Mouse (Mus musculus): ENCODE measurements around the gene Pdzd8. TPM values are rescaled to one million over a fixed set of nuclear protein-coding genes. Genes with fewer than 3 reads are reported as not detected.
A peak's percentile ranks its signal among the peaks of the same experiment; 100 is the strongest.

Pdzd8 gene
- polyA plus RNA-seq, 1 experiment from 2014 or later, result 38.5 TPM

DNA sequence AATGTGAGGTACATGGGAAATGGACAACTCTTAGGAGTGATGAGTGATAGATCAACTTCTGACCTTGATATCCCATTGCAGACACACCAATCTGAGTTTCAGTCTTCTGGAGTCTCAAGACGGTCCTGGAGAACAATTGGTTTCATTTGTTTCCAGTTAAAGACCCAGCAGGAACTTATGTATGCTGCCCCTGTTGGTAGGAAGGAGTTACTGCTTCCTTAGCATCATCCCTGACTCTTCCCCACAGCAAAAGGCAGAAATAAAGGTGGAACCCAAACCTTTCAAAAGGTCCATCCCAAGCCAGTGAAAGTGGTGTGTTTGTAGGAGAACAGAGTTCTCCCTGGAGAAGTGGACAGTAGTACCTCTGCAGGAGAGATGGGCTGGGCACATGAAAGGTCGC is 30.9 kb upstream of the Pdzd8 start:
- ChIA-PET CTCF (interaction anchor here (1.3 to 2.7 kb wide), 3 partner anchors 16 to 966 kb away, joined by 3 to 6 read pairs (median 4); no protein-coding TSS in a partner anchor), POLR2A (no interaction called here)
- peak; percentile 54 for TF ChIP-seq CTCF (IDR thresholded peaks at IDR 0.05)
- in situ Hi-C loops (cut with MboI; ENCODE audit: low pct_unique_long_range_greater_than_20kb), result no loop called here
- DNase-seq (ENCODE audit: low read depth, low spot score) (no peak), ATAC-seq (no peak)
- peaks cover 33% of the 10 kb centered on the region for H3K27me3 ChIP-seq

DNA sequence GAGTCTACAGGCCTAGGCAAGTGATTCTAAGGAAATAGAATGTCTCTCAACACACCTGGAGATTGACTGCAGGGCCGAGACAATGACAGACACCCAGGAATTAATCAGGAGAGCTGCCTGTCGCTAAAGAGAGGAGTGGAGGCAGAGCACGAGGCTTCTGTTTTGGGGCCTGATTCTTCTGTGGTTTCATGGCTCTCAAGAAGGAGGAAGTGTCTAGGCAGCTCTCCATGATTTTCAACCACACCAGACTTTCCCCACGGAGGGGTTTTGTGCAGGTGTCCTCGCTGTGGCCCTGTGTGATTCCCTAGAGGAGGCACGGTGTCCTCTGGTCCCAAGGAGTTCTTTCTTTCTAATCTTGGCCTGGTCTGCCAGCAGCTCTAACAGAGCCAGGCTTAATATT is 29.4 kb upstream of the Pdzd8 start:
- H3K27me3 ChIP-seq, result peaks cover 22% of the 10 kb centered on the region
- no peak for ATAC-seq
- in situ Hi-C loops (cut with MboI; ENCODE audit: low pct_unique_long_range_greater_than_20kb), result no loop called here
- DNase-seq (ENCODE audit: low read depth, low spot score), result no peak
- POLR2A ChIA-PET, result no interaction called here
- CTCF ChIA-PET, result no interaction called here
- TF ChIP-seq CTCF (IDR thresholded peaks at IDR 0.05), result no peak

DNA sequence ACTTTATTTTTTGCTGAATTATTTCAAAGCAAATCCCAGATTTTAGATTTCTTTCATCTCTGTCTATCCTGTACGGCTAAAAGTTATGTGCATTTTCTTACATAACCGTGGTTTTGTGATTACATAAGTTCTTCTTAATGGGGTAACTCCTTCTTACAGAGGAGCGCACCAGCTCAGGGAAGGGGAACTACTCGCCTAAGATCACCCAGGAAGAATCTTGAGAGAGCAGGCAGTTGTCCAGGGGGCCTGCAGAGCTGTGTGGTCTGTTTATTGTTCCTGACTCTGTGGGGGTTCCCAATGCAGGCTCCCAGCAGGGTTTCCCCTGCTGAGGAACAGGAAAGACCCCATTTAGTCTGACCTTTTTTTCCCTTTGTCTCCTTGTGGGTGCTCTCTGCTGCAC is 27.3 kb upstream of the Pdzd8 start:
- ChIA-PET POLR2A (no interaction called here), CTCF (interaction anchor here (1.3 kb wide), 1 partner anchor 11 kb away, joined by 3 read pairs; no protein-coding TSS in a partner anchor)
- in situ Hi-C loops (cut with MboI; ENCODE audit: low pct_unique_long_range_greater_than_20kb), result no loop called here
- no peak for TF ChIP-seq CTCF (IDR thresholded peaks at IDR 0.05)
- H3K27me3 ChIP-seq, result peaks cover 19% of the 10 kb centered on the region
- ATAC-seq (no peak), DNase-seq (ENCODE audit: low read depth, low spot score) (no peak)

DNA sequence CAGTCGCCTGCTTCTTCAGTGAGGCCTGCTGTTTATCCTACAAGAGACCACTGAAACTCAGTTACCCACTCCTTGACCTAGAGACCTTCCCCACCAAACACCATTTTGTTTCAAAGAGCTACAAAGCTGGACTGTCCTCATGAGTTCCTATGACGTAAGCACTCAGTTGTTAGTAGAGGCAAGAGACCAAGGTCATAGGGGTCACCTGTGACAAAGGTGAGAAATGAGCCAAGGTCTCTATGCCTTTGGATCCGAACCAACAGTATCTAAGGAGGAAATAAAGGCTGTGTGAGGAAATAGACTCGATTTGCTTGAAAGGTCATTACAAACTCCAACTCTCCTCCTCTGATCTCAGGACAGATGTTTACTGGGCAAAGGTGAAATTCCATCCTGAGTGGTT is 25.4 kb upstream of the Pdzd8 start:
- ChIA-PET POLR2A (no interaction called here), CTCF (interaction anchor here (2.1 kb wide), 1 partner anchor 10 kb away, joined by 5 read pairs; no protein-coding TSS in a partner anchor)
- ATAC-seq (no peak), DNase-seq (ENCODE audit: low read depth, low spot score) (no peak)
- no peak for TF ChIP-seq CTCF (IDR thresholded peaks at IDR 0.05)
- peaks cover 34% of the 10 kb centered on the region for H3K27me3 ChIP-seq
- in situ Hi-C loops (cut with MboI; ENCODE audit: low pct_unique_long_range_greater_than_20kb), result no loop called here

DNA sequence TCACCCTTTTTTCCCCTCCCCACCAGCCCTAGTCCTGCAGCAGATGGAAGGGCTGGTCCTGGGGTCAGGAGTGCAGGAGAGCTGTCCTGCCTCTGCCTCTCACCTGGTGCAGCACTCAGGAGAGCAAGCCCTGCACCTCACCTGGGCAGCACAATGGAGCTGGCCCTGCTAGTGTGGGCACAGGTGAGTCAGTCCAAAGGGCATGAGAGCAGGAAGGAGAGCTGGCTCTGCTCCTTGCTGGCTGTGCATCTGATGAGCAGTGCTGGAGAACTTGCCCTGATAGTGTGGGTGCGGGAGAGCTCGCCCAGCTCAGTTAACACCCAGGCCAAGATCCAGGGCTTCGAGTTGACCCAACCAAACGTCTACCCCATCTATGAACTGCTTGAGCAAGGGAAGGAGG is 22.3 kb upstream of the Pdzd8 start:
- TF ChIP-seq CTCF (IDR thresholded peaks at IDR 0.05), result no peak
- DNase-seq (ENCODE audit: low read depth, low spot score) (no peak), ATAC-seq (peak; percentile 12)
- CTCF ChIA-PET, result no interaction called here
- in situ Hi-C loops (cut with MboI; ENCODE audit: low pct_unique_long_range_greater_than_20kb), result no loop called here
- POLR2A ChIA-PET, result interaction anchor here (0.9 kb wide), 1 partner anchor 9 kb away, joined by 3 read pairs; no protein-coding TSS in a partner anchor
- H3K27me3 ChIP-seq, result peaks cover 35% of the 10 kb centered on the region

DNA sequence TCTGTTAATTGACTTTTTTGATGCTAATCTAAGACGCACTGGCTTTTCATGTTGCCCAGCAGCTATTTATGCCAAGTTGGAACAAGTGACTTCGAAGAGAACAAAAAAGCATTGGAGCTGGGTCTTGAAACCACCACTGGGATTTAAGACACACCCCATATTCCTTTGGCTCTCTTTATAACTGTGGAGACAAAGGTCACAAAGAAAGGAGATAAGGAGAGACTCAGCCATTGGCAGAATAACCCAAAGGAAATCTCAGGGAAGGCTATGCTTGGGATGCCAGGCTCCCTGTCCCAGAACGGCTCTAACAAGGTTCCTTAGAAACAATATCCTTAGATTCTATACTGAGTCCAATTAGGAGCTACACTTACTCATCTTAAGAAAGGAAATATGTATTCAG is 21.1 kb upstream of the Pdzd8 start:
- ATAC-seq, result no peak
- in situ Hi-C loops (cut with MboI; ENCODE audit: low pct_unique_long_range_greater_than_20kb), result no loop called here

DNA sequence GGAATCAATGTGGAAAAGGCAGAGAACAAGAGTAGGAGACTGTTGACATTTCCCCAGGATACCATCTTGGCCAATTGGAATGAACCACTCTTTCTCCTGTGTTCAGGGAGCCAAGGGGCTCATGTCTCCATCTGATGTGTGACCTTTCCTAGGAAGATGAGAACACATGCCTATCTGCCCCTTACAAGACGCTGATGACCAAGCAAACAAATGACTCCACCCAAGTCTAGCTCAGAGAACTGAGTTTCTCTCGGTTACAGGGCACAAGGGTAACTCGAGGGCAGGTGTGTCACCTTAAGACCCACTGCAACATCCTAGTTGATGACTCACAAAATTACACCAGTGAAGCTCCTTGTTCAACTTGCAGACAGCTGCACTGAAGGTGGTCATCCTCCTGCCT is 18.1 kb upstream of the Pdzd8 start:
- CTCF ChIA-PET, result interaction anchor here (0.9 to 1.9 kb wide), 2 partner anchors 11 to 12 kb away, joined by 3 read pairs; no protein-coding TSS in a partner anchor
- DNase-seq (ENCODE audit: low read depth, low spot score), result no peak
- POLR2A ChIA-PET, result no interaction called here
- TF ChIP-seq CTCF (IDR thresholded peaks at IDR 0.05), result no peak
- H3K27me3 ChIP-seq, result peaks cover 57% of the 10 kb centered on the region
- no peak for ATAC-seq
- in situ Hi-C loops (cut with MboI; ENCODE audit: low pct_unique_long_range_greater_than_20kb), result no loop called here

More for the DNA sequence above, 21.1 kb upstream of the Pdzd8 start:
- CTCF ChIA-PET, result no interaction called here
- no peak for DNase-seq (ENCODE audit: low read depth, low spot score)
- peaks cover 35% of the 10 kb centered on the region for H3K27me3 ChIP-seq
- POLR2A ChIA-PET, result no interaction called here
- no peak for TF ChIP-seq CTCF (IDR thresholded peaks at IDR 0.05)

DNA sequence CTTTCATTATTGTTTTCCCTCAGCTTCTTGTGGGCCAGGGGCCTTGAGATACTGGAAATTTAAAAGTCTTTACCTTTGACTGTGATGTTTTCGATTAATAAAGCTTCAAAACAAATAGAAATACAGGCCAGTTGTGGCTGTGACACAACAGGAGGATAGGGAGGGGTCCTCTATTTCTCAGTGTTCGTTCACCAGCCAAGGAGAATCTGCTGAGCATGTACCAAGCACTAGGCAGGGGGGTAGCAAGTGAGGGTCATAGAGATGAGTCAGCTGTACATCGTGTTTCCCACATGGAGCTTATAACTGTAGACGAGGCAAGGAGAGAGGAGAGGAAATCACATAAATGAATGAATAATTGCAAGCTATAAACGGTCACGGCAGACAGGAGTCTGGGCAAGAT is 17.1 kb upstream of the Pdzd8 start:
- TF ChIP-seq CTCF (IDR thresholded peaks at IDR 0.05), result no peak
- peaks cover 67% of the 10 kb centered on the region for H3K27me3 ChIP-seq
- ChIA-PET CTCF (interaction anchor here (0.9 to 1.9 kb wide), 2 partner anchors 10 kb away, joined by 3 read pairs; no protein-coding TSS in a partner anchor), POLR2A (no interaction called here)
- no peak for DNase-seq (ENCODE audit: low read depth, low spot score)
- ATAC-seq, result no peak
- in situ Hi-C loops (cut with MboI; ENCODE audit: low pct_unique_long_range_greater_than_20kb), result no loop called here

DNA sequence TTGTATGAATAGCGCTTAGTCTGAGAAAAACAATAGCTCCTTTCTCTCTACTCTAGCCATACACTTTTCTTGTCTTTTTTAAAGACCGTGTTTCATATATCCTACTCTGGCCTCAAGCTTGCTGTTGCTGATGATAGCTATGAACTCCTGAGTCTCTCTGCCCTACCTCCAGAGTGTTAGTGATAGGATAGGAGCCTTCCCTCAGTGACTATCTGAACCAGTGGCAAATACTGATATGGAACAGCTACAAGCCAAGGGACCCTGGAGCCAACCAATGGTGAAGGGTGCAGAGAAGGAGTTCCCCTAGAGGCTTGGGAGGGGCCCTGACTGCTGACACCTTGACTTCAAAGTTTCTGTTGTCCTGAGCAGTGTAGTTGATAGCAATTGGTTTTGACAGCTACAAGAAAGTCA is 14.9 kb upstream of the Pdzd8 start:
- ATAC-seq, result no peak

DNA sequence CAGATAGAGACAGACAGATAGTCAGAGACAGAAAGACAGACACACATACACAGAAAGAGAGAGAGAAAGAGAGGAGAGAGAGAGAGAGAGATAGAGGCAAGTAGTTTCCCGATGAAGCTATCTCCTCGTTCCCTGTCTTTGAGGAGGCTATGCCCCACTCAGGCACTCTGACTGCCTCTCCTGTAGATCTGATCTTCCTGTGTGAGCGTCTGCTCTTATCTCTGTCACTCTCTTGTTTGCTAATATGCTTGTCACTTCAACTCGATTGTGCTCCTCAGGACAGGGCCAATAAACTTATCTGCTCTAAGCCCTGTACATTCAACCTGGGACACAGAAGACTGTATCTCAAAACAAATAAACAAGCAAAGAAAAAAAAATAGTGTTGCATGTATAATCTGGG is 13.6 kb upstream of the Pdzd8 start:
- no peak for DNase-seq (ENCODE audit: low read depth, low spot score)
- TF ChIP-seq CTCF (IDR thresholded peaks at IDR 0.05), result no peak
- POLR2A ChIA-PET, result no interaction called here
- ATAC-seq, result no peak
- peaks cover 59% of the 10 kb centered on the region for H3K27me3 ChIP-seq
- in situ Hi-C loops (cut with MboI; ENCODE audit: low pct_unique_long_range_greater_than_20kb), result no loop called here
- CTCF ChIA-PET, result no interaction called here

More for the DNA sequence above, 14.9 kb upstream of the Pdzd8 start:
- POLR2A ChIA-PET, result no interaction called here
- H3K27me3 ChIP-seq, result peaks cover 60% of the 10 kb centered on the region
- no peak for DNase-seq (ENCODE audit: low read depth, low spot score)
- TF ChIP-seq CTCF (IDR thresholded peaks at IDR 0.05), result no peak
- CTCF ChIA-PET, result interaction anchor here (0.9 to 1.7 kb wide), 5 partner anchors 9 to 68 kb away, joined by 3 to 5 read pairs (median 3); no protein-coding TSS in a partner anchor
- in situ Hi-C loops (cut with MboI; ENCODE audit: low pct_unique_long_range_greater_than_20kb), result no loop called here

DNA sequence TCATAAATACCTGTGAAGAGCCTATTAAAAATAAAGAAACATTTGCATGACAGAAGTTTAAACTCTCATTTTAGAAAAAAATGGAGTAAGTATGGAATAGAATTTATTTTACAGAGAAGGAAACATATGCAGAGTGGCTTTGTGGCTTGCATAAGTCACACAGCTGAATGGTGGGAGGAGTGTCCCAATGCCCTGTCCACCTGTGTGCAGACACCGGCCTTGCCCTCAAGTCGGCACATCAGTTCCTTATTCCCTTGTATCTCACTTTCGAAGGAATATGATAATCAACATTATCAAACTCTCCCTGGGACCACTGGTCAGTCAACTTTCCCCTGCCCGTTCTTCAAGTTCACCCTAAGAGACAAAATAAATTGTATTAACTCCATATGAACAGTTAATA is 12.3 kb upstream of the Pdzd8 start:
- CTCF ChIA-PET, result interaction anchor here (1.6 kb wide), 1 partner anchor 119 kb away, joined by 4 read pairs; no protein-coding TSS in a partner anchor
- no peak for TF ChIP-seq CTCF (IDR thresholded peaks at IDR 0.05)
- DNase-seq (ENCODE audit: low read depth, low spot score) (no peak), ATAC-seq (no peak)
- POLR2A ChIA-PET, result no interaction called here
- in situ Hi-C loops (cut with MboI; ENCODE audit: low pct_unique_long_range_greater_than_20kb), result no loop called here
- H3K27me3 ChIP-seq, result peaks cover 50% of the 10 kb centered on the region
